Mouse (Mus musculus) C2C12 (cell line): ENCODE measurements at regions not wholly inside any gene's neighbourhood (a gene's known extent, or its start where the extent isn't known, plus 50 kb on each side); places are given as distances from the start of the nearest gene placed in this dataset.

Experiments used
- CEBPB ChIP-seq: IDR thresholded peaks from one replicate; pipeline ENCODE4 v1.6.1; 2011; ENCODE audit warnings: low read depth, mild to moderate bottlenecking, control low read depth, moderate library complexity
- CTCF ChIP-seq: IDR thresholded peaks from one replicate; pipeline ENCODE4 v1.5.1; 2011; ENCODE audit not compliant: control insufficient read depth, insufficient read depth, insufficient read length
- MYOD1 ChIP-seq: IDR thresholded peaks from one replicate; pipeline ENCODE4 v1.6.1; 2011; ENCODE audit warnings: low read depth; ENCODE audit not compliant: control insufficient read depth, insufficient read length
- MYOG ChIP-seq: IDR thresholded peaks from one replicate; pipeline ENCODE4 v1.6.1; 2011; ENCODE audit not compliant: control insufficient read depth, insufficient read length; ENCODE audit errors: extremely low read depth

GRCm38 (mm10) chr10:37219381-37219780 is 80.7 kb upstream of the Marcks start:
- TF ChIP-seq CTCF (no peak), CEBPB (no peak), MYOG (no peak), MYOD1 (no peak)
